8 mouse cellular contexts compared by ENCODE assay signal in the genomic region with DNA sequence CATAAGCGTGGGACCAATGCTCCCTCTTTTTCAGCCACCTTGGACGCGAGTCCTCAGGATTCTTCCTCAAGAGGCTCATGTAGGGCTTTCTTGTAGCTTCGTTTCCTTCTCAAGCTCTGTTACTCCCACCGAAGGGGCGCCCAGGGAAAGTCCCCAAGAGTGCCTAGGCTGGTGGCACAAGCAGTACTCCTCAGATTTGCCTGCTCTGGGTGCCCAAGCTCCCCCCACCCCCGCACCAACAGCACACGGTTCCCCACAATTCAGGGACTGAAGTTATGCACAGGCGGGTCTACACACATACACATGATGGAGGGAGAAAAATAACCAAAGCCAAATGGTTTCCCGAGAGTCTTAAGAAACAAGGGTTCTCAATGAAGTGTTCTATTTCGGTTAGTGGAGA. TPM values are rescaled to one million over a fixed set of nuclear protein-coding genes. Genes with fewer than 3 reads are reported as not detected.
DNase-seq lines count a peak whose midpoint lies in the region; ATAC-seq lines count a peak whose summit lies in the region.
"Had no signal": no experiment of that assay in that cellular context is flagged by ENCODE, and none has a peak within 500 bp of the region (broad histone marks: within the 10 kb centered on the region; RNA-seq: fewer than 3 reads in every experiment).

No protein-coding gene starts in this region.

- H3K4me1 ChIP-seq in forebrain, embryonic 12.5 days: peaks cover 8% of the 10 kb centered on the region
- no peaks in the 10 kb centered on the region for H3K4me1 ChIP-seq in intestine, embryonic 14.5 days (replicated peaks; ENCODE audit: control insufficient read depth, insufficient read depth, low read length)
- H3K4me1 ChIP-seq in midbrain, embryonic 16.5 days (ENCODE audit: control insufficient read depth, insufficient read depth, low read length): peaks cover 6% of the 10 kb centered on the region

- peak; percentile 11 to 15 for DNase-seq in left cerebral cortex, postnatal 14 days (ENCODE audit: low spot score in 2 of 2)
- no peak for DNase-seq in left cerebral cortex, adult 8-10 months (ENCODE audit: low spot score in 2 of 2)
- DNase-seq in intestine, embryonic 14.5 days (ENCODE audit: low spot score): no peak
- DNase-seq in urinary bladder, postnatal 36 days (ENCODE audit: low spot score in 2 of 2): no peak
- no peak for DNase-seq in testis, postnatal 14 days (ENCODE audit: low spot score)

- H3K36me3 ChIP-seq in forebrain, embryonic 12.5 days (replicated peaks): no peaks in the 10 kb centered on the region
- no peaks in the 10 kb centered on the region for H3K36me3 ChIP-seq in intestine, embryonic 14.5 days (ENCODE audit: control insufficient read depth, insufficient read depth, low read length)
- no peaks in the 10 kb centered on the region for H3K36me3 ChIP-seq in midbrain, embryonic 16.5 days (ENCODE audit: control insufficient read depth, insufficient read depth, low read length)

- H3K9ac ChIP-seq in forebrain, embryonic 12.5 days: no peak overlapping the region
- H3K9ac ChIP-seq in intestine, embryonic 14.5 days (ENCODE audit: low read length): no peak overlapping the region
- H3K9ac ChIP-seq in midbrain, embryonic 16.5 days (ENCODE audit: low read depth, low read length): peak overlapping the region; percentile 87

- ATAC-seq in forebrain, embryonic 12.5 days (ENCODE audit: low FRiP score): no peak
- ATAC-seq in intestine, embryonic 14.5 days (replicated peaks; ENCODE audit: low FRiP score, low TSS enrichment, low read depth): no peak
- no peak for ATAC-seq in midbrain, embryonic 16.5 days

- H3K9me3 ChIP-seq in forebrain, embryonic 12.5 days: no peaks in the 10 kb centered on the region
- no peaks in the 10 kb centered on the region for H3K9me3 ChIP-seq in intestine, embryonic 14.5 days (ENCODE audit: control insufficient read depth, low read length)
- H3K9me3 ChIP-seq in midbrain, embryonic 16.5 days (replicated peaks; ENCODE audit: control insufficient read depth, low read length, poor library complexity, severe bottlenecking): no peaks in the 10 kb centered on the region

- no peak overlapping the region for H3K27ac ChIP-seq in forebrain, embryonic 12.5 days
- H3K27ac ChIP-seq in intestine, embryonic 14.5 days (ENCODE audit: low read depth): no peak overlapping the region
- peak overlapping the region; percentile 85 for H3K27ac ChIP-seq in midbrain, embryonic 16.5 days (ENCODE audit: low read length)

- H3K4me3 ChIP-seq in forebrain, embryonic 12.5 days (replicated peaks): peak overlapping the region; percentile 60
- peak overlapping the region; percentile 60; the same call in 1 of the 2 replicates for H3K4me3 ChIP-seq in intestine, embryonic 14.5 days (ENCODE audit: low read depth, low read length)
- peak overlapping the region; percentile 77 for H3K4me3 ChIP-seq in midbrain, embryonic 16.5 days (ENCODE audit: low read depth, low read length)

- intact Hi-C loops in left cerebral cortex, postnatal 14 days (cut with DNase I): no loop called here

- peaks cover 14% of the 10 kb centered on the region for H3K27me3 ChIP-seq in forebrain, embryonic 12.5 days
- peaks cover 32% of the 10 kb centered on the region for H3K27me3 ChIP-seq in intestine, embryonic 14.5 days (replicated peaks; ENCODE audit: control insufficient read depth, insufficient read depth, low read length)
- no peaks in the 10 kb centered on the region; the same call in 1 of the 2 replicates for H3K27me3 ChIP-seq in midbrain, embryonic 16.5 days (ENCODE audit: control insufficient read depth, insufficient read depth, low read depth, low read length)

- 34% methylated on average over 11 of the region's 11 CpGs for WGBS in forebrain, embryonic 12.5 days
- 31% methylated on average over 11 of the region's 11 CpGs for WGBS in intestine, embryonic 14.5 days
- WGBS in midbrain, embryonic 16.5 days: 27% methylated on average over 11 of the region's 11 CpGs

- peak overlapping the region; percentile 95 for H3K4me2 ChIP-seq in forebrain, embryonic 12.5 days
- H3K4me2 ChIP-seq in intestine, embryonic 14.5 days (ENCODE audit: low read length): peak overlapping the region; percentile 95
- H3K4me2 ChIP-seq in midbrain, embryonic 16.5 days (ENCODE audit: low read length): peak overlapping the region; percentile 81

RNA-seq across cellular contexts. Expression of a gene that starts 1.6 kb away (rescaled TPM):
- total RNA-seq in left cerebral cortex, postnatal 14 days (2021): 10 to 100 TPM; 40.0 to 45.7 TPM
- 10 to 100 TPM in 3 of 4 experiments, 1 to 10 TPM in 1; 9.8 to 13.1 (median 11.1) TPM for total RNA-seq in left cerebral cortex, adult 8-10 months (2022)
- 7.4 and 8.0 TPM in 2 replicates for polyA plus RNA-seq in forebrain, embryonic 12.5 days (2016; fragmentation: Nextera tagmentation; extraction: Ambion mirVana)
- polyA plus RNA-seq in intestine, embryonic 14.5 days (2014; fragmentation: Nextera tagmentation; extraction: Ambion mirVana): 2.2 and 2.6 TPM in 2 replicates
- polyA plus RNA-seq in midbrain, embryonic 16.5 days (2015; fragmentation: Nextera tagmentation; extraction: Ambion mirVana): 49.1 and 63.8 TPM in 2 replicates
- total RNA-seq: hematopoietic stem cell, adult 5-6 weeks had no signal

Comparison
In these comparisons a context has a peak if more than half of its experiments do, and no peak if none do; other contexts are left out.
1. DNase-seq: peak in left cerebral cortex, postnatal 14 days (2 of 2); none in left cerebral cortex, adult 8-10 months (0 of 2), intestine, embryonic 14.5 days (single experiment), urinary bladder, postnatal 36 days (0 of 2) and testis, postnatal 14 days (single experiment).
2. Peak in every context shown above with its lines, with median percentiles within 50 percentile points of each other: H3K4me2 ChIP-seq and H3K4me3 ChIP-seq.